Mouse (Mus musculus) heart, postnatal 25 days (tissue): ENCODE data around the gene Tns3. TPM values are rescaled to one million over a fixed set of nuclear protein-coding genes. Genes with fewer than 3 reads are reported as not detected.
"Not testable (repeated sequence)": the region's sequence is repeated elsewhere in the genome, so short reads cannot be mapped to it uniquely, and the experiment has no call there.

Experiments
- DNase-seq: peaks from one replicate; pipeline ENCODE4 v3.0.0; 2022; ENCODE audit warnings: low spot score
- intact Hi-C: fragments of 180-260 bp; cut with DNase I; formaldehyde crosslinking; loops from one replicate; pipeline ENCODE4 v1.15.1; 2025
- total RNA-seq, 2 experiments: library from RNA; stranded (reverse); gene quantifications; 2 replicates each; pipeline ENCODE4 v1.2.3; 2021

Tns3 gene
- total RNA-seq, 2 experiments from 2014 or later, result 21.2 to 21.4 TPM

DNA sequence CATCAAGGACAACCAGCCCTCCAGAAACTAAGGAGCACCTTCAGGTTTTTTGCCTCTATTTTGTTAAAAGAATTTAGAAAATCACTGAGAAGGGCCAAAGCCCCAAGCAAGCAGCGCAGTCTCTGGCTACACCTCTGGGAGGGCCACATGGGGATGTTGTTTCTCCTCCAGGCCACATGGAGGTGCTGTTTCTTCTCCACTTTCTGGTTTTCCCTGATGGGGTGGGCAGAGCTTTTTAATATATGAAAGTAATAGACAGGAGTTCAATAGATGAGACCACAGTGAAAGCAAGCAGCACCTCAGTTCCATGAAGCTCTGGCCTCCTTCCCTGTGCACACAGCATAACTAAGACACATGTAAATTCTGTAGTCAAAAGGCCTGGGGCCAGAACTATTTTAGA is 118.5 kb downstream of the Tns3 start:
- no peak for DNase-seq
- intact Hi-C loops, result no loop called here

DNA sequence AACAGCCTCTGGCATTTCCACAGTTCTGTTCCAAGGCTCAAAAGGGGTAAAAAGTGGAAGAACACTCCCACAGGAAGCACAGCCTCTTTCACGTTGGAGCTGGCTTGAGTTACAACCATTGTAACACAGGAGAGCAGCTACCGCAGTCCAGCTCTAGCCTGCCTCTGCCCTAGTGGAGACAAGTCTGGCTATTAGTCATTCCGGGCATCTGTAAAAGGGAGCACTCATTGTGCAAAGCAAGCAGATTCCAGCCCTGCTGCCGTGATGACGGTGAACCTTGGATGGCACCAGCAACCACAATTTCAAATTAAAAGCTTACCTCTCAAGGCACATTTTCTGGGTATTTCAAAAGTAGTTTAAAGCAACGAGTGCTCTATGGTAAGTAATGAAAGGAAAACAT is 120.0 kb downstream of the Tns3 start:
- DNase-seq, result no peak
- intact Hi-C loops, result no loop called here

- intact Hi-C loops, result no loop called here
- no peak for DNase-seq
Measured at GRCm38 (mm10) chr11:8541222-8541815, 123.0 kb downstream of the Tns3 start.

GRCm38 (mm10) chr11:8539593-8540265 is 124.6 kb downstream of the Tns3 start:
- intact Hi-C loops, result loop anchor here (5.0 kb wide), 2 partner anchors 128 to 598 kb away; no protein-coding TSS in a partner anchor

DNA sequence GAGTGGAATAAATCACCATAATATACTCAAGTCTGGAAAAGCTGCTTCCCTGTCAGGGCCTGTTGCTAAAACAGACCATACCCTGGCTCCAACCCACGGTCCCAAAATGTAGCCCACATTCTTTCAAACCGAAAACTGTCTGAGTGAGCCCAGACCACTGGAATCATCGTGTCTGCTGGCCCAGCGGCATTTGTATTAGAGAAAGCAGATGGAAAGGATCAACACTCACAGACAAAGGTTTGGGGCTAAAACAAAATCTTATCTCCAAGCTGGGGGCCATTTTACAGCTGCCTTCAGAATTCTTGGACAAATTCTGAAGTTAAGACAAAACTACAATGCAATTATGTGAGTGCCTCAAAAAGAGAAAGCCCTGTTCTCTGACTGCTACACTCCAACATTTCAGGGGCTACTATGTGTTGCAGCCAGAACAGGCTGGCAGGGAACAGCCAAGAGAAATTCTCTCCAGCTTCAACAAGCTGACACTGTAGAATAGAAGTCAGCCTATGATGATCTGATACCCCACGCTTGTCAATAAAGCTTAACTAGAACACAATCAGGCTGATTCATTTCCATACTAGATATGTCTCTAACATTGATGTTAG is 127.2 kb downstream of the Tns3 start:
- DNase-seq, result peak; percentile 39
- intact Hi-C loops, result loop anchor here (2.0 to 5.0 kb wide), 3 partner anchors 130 to 600 kb away; no protein-coding TSS in a partner anchor

More at GRCm38 (mm10) chr11:8539593-8540265, 124.6 kb downstream of the Tns3 start:
- no peak for DNase-seq

- no peak for DNase-seq
- intact Hi-C loops, result loop anchor here (1.0 to 5.0 kb wide), 3 partner anchors 132 to 602 kb away; no protein-coding TSS in a partner anchor
Measured at GRCm38 (mm10) chr11:8534893-8535292, 129.4 kb downstream of the Tns3 start.

GRCm38 (mm10) chr11:8532771-8533170 is 131.6 kb downstream of the Tns3 start:
- DNase-seq, intact Hi-C loops: not testable (repeated sequence)

GRCm38 (mm10) chr11:8532112-8532747 is 132.1 kb downstream of the Tns3 start:
- DNase-seq, result no peak
- intact Hi-C loops, result no loop called here

DNA sequence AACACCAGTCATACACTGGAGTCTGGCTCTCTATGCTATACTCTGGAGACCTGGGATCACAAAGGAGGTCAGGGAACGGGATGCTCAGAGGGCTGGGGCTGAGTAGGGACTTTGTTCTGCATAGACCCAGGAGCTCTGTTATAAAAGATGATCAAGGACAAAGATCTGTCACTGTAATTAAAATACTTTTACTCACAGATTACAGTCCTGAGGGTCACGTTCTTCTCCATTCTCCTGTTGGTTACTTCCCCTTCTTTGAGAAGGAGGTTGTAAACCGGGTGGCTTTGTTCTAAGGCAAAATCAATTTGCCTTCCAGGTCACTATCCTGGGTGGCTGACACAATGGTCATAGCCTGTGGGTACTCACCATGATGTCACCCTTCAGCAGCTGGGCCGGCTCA is 133.8 kb downstream of the Tns3 start:
- DNase-seq, result no peak
- intact Hi-C loops, result no loop called here

- intact Hi-C loops, result no loop called here
- no peak for DNase-seq
Measured at GRCm38 (mm10) chr11:8530036-8530435, 134.3 kb downstream of the Tns3 start.

- no peak for DNase-seq
- intact Hi-C loops, result loop anchor here (10.0 kb wide), 1 partner anchor 1311 kb away; the partner anchor contains the start of gene Igfbp3
Measured at GRCm38 (mm10) chr11:8525463-8526145, 138.7 kb downstream of the Tns3 start.

DNA sequence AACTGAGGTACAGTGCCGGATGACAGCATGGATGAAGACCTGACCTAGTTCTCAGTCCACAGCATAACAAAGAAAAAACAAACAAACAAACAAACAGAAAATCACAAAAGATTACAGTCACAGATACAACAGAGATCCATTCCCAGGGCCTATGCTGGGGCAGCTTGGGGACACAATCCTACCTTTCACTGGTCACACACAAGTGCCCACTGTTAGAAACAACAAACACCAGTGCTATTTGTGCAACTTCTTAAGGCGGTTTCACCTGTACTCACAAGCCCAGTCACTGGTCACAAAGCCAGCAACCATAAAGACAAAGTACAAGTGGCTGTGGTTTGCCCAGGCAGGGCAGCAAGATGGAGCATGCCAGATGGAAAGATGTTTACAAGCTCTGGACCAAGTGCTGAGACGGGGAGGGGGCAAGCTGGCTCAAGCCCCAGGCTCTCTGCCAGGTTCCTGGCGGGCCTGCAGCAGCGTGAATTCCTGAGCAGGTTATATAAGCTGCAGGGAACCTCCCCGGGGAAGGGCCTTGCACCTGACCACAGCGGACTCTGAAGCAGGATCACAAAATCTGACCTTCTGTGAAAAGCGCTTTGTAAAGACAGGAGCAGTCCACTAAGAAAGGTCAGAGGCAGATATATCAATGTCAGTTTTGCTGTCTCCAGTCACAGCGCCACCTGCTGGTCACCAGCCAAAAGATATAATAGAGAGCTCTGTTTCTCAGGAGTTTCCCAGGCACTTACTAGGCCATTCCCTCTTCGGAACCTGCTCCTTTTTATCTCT is 140.8 kb downstream of the Tns3 start:
- DNase-seq, result peak; percentile 22
- intact Hi-C loops, result loop anchor here (1.0 to 10.0 kb wide), 3 partner anchors 56 to 1309 kb away; partner anchors contain the start of gene Igfbp3

DNA sequence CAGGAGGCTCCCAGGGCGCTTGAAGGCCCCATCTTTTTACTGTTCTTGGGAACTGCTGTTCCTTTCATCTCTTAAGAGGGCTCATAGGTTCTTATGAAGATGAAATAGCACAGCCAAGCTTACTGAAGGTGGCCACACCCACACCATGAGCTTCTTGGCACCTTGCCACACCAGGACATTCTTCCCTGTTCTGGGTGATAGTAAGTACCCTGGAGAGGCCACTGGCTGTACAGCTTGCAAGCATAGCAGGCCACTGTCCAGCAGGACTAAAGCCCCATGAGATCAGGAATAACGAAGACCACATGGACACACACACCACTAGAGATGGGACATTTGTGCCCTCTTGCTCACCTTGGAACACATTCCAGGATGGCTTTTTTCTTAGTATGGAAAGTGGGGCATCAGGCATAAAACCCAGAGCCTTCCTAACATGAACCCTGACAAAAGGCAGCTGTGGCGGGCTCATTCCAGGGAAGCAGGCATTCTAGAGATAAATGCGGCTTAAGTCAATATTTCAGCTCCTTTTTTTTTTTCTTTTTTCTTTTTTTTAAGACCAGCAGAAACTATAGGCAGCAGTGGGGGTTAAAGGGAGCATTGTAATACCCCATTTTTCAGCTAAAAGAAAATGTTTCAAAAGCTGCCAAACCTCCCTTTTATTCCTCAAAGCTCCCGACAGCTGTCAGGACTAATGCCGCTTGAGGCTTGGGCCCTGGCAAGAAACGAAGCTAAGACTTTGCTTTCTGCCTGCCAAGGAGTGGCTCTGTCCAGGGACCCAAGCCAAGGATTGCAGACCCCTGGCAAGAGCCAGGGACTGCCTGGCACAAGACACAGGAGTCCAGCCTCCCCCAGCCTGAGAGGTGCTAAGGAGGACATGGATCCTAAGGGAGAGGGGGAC is 150.7 kb downstream of the Tns3 start:
- intact Hi-C loops, result no loop called here
- peak; percentile 31 for DNase-seq

GRCm38 (mm10) chr11:8510294-8510693 is 154.0 kb downstream of the Tns3 start:
- intact Hi-C loops, result no loop called here

DNA sequence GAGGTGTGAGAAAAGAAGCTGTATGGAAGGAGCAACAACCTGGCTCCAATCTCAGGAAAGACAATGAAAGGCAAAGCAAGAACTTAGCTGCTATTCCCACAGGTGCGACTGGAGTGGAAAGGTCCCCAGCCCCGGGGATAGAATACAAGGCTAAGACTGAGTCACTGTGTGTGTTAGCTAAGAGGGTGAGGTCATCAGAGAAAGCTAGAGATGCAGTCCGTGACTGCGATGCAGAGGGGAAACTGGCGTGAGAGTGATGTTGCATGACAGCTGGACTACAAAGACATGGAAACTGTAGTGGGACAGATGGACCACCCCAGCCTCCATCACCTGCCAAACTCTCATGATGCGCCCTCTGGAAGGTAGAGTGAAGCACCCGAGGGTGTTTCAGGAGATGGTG is 154.7 kb downstream of the Tns3 start:
- DNase-seq, result no peak
- intact Hi-C loops, result no loop called here

More at GRCm38 (mm10) chr11:8510294-8510693, 154.0 kb downstream of the Tns3 start:
- DNase-seq, result no peak

DNA sequence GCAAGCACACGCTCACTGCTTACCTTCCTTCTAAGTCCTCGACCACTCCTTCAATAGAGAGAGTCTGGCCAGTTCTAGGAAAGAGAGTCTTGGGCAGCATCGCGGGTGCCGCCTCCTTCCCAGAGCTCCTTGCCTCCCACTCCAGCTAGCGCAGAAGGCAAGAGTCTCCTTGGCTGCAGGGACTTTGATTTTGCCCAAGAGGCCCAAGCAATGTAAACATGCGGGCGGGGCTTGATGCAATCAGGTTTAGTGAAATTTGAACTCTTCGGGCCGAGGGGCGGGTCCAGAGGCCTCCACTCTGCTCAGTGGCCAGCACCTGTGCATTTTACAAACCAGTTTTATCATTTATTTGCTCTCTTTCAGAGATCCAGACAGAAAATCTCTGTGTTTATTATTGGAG is 160.6 kb downstream of the Tns3 start:
- intact Hi-C loops, result no loop called here
- no peak for DNase-seq

GRCm38 (mm10) chr11:8500855-8501254 is 163.5 kb downstream of the Tns3 start:
- intact Hi-C loops, result no loop called here

DNA sequence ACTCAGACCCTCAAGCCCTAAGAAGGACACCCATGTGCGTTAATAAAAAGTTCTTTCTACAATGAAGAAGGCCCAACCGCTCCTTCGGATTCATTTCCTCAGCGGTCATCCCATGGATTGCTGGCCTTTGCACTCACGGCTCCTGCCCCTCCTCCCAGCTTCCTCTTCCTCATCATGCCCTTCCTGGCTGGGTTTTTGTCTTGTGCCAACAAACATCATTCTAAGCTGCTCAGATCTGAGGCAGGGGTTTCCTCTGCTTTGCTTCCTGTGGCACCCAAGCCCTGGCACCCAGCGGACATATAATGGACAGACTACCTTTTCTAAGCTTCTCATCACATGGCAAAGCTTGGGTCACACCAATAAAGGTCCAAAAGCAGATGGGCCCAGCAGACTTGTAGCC is 167.2 kb downstream of the Tns3 start:
- intact Hi-C loops, result no loop called here

More at GRCm38 (mm10) chr11:8500855-8501254, 163.5 kb downstream of the Tns3 start:
- no peak for DNase-seq

More for the DNA sequence above, 167.2 kb downstream of the Tns3 start:
- no peak for DNase-seq
